Mouse (Mus musculus) lung, embryonic 15.5 days (tissue): Measurements from ENCODE around the gene Mesd. TPM values are rescaled to one million over a fixed set of nuclear protein-coding genes. Genes with fewer than 3 reads are reported as not detected.
A peak's percentile ranks its signal among the peaks of the same experiment; 100 is the strongest.
"Not testable (repeated sequence)": the region's sequence is repeated elsewhere in the genome, so short reads cannot be mapped to it uniquely, and the experiment has no call there.

Experiments used
- ATAC-seq: fragments of 200-750 bp; cut with Nextera tagmentation; 2 replicates; pipeline ENCODE4 v1.8.0; 2017; ENCODE audit warnings: moderate number of reproducible peaks, borderline replicate concordance; ENCODE audit not compliant: low FRiP score, low TSS enrichment; ENCODE audit errors: extremely low read depth
- H3K27ac ChIP-seq: fragments of 300-500 bp; sonication (generic); 2 replicates; pipeline ENCODE4 v1.5.1; 2015; ENCODE audit warnings: moderate library complexity, mild to moderate bottlenecking, inconsistent platforms
- H3K27me3 ChIP-seq: fragments of 300-500 bp; sonication (generic); 2 replicates; pipeline ENCODE4 v1.6.1; 2015; ENCODE audit warnings: inconsistent platforms
- H3K36me3 ChIP-seq: fragments of 300-500 bp; sonication (generic); 2 replicates; pipeline ENCODE4 v1.6.1; 2015; ENCODE audit warnings: inconsistent platforms
- H3K4me1 ChIP-seq: fragments of 300-500 bp; sonication (generic); 2 replicates; pipeline ENCODE4 v1.6.1; 2015; ENCODE audit warnings: inconsistent platforms
- H3K4me2 ChIP-seq: fragments of 300-500 bp; sonication (generic); 2 replicates; pipeline ENCODE4 v1.6.1; 2015; ENCODE audit warnings: inconsistent platforms, mild to moderate bottlenecking, moderate library complexity
- H3K4me3 ChIP-seq: fragments of 300-500 bp; sonication (generic); 2 replicates; pipeline ENCODE4 v1.5.1; 2015; ENCODE audit warnings: mild to moderate bottlenecking, inconsistent platforms
- H3K9ac ChIP-seq: fragments of 300-500 bp; sonication (generic); 2 replicates; pipeline ENCODE4 v1.6.1; 2015; ENCODE audit warnings: inconsistent platforms
- H3K9me3 ChIP-seq: fragments of 300-500 bp; sonication (generic); 2 replicates; pipeline ENCODE4 v1.6.1; 2016; ENCODE audit warnings: inconsistent platforms
- WGBS: fragments of 180-500 bp; shearing (Covaris S2); methylation state at CpG from one replicate; pipeline ENCODE4 v1.1.7; 2015; 5-methylcytosine and 5-hydroxymethylcytosine counted together
- polyA plus RNA-seq: library from polyadenylated mRNA; unstranded; fragments of >200 nt; fragmentation: Nextera tagmentation; extraction: Ambion mirVana; gene quantifications from 2 replicates; pipeline ENCODE4 v1.2.1, GENCODE M21; 2015

Mesd gene
- polyA plus RNA-seq, 1 experiment from 2014 or later = 136 TPM

GRCm38 (mm10) chr7:83883276-83884020, 818 bp upstream of the Mesd start:
- Histone ChIP-seq H3K9ac (peak overlapping the region; percentile 93), H3K27me3 (no peaks in the 10 kb centered on the region), H3K4me1 (peaks cover 52% of the 10 kb centered on the region), H3K36me3 (peaks cover 12% of the 10 kb centered on the region; the same call in 1 of the 2 replicates), H3K27ac (peak overlapping the region; percentile 98), H3K9me3 (no peaks in the 10 kb centered on the region), H3K4me3 (peak overlapping the region; percentile 80), H3K4me2 (peak overlapping the region; percentile 83)
- ATAC-seq = peak; percentile 82
- under 1% methylated on average over 85 of the region's 91 CpGs for WGBS

DNA sequence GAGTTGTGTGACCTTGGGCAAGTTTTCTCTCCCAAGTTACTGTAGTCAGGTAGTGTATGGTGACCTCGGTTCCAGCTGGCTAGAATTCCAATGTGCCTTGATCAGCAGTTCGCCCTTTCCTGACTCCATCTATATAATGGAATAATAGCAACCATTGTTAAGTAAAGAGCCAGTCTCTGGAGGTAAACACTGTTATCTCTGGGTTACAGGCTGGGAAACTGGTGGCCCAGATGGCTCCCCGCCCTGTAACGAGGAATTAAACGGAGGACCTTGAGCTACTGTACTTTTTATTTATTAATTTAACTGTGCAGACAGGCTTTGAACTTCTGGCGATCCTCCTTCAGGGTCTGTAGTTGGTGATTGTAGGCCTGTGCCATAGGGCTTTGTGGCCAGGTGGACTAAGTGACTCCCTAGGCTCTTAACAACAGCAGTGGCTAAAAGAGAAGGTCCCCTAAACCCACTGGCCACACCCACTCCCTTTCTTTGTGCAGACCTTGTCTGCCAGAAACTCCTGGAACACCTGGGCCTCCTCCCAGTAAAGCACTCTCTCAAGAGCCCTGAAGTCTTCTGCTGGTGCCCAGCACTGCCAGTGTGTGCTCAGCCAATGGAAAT, 761 bp downstream of the Mesd start:
- peak overlapping the region; percentile 98 for H3K27ac ChIP-seq
- peaks cover 41% of the 10 kb centered on the region for H3K4me1 ChIP-seq
- ATAC-seq = peak; percentile 5; the same call in 1 of the 2 replicates
- H3K4me3 ChIP-seq = peak overlapping the region; percentile 80
- peaks cover 9% of the 10 kb centered on the region; the same call in 1 of the 2 replicates for H3K36me3 ChIP-seq
- H3K4me2 ChIP-seq = peak overlapping the region; percentile 83
- H3K9me3 ChIP-seq = no peaks in the 10 kb centered on the region
- peak overlapping the region; percentile 93; the same call in 1 of the 2 replicates for H3K9ac ChIP-seq
- no peaks in the 10 kb centered on the region for H3K27me3 ChIP-seq
- 28% methylated on average over 6 of the region's 6 CpGs for WGBS

GRCm38 (mm10) chr7:83885835-83886234, 1.6 kb downstream of the Mesd start:
- Histone ChIP-seq H3K9me3 (no peaks in the 10 kb centered on the region), H3K9ac (no peak overlapping the region), H3K27me3 (no peaks in the 10 kb centered on the region), H3K4me3 (no peak overlapping the region), H3K4me2 (no peak overlapping the region), H3K36me3 (peaks cover 5% of the 10 kb centered on the region; the same call in 1 of the 2 replicates), H3K27ac (peak overlapping the region; percentile 98), H3K4me1 (peaks cover 34% of the 10 kb centered on the region)
- 47% methylated on average over 4 of the region's 4 CpGs for WGBS
- no peak for ATAC-seq

DNA sequence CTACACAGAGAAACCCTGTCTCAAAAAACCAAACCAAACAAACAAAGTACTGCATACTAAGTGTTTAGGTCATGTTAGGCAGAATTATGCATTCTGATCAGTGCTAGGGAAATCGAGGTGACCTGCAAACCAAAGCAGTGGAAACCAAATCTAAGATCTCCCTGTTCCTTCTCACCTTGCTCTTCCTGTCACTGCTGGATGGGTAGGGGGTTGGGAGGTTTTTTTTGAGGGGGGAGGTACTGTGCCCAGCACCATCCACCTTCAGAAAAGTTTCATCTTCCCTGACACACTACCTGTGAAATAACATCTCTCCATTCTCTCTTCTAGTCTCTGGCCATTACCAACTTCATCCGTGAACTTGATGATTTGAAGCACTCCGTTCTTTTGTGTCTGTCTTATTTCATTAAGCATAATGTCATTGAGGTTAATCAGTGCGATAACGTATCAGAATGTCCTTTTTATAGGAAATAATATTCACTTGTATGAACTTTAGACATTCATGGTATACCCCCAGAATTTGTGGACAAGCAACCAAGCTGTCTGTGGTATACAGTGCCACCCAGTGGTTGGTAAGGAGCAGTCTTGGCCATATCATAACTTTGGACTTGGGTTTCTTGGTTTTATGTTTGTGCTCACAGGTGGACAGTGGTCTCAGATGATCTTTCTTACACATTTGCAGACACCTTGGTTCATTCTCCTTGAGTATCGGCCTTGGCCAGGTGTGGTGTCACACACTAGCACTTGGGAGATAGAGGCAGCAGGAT, 2.3 kb downstream of the Mesd start:
- Histone ChIP-seq H3K27me3 (no peaks in the 10 kb centered on the region), H3K9ac (no peak overlapping the region), H3K4me1 (peaks cover 30% of the 10 kb centered on the region), H3K36me3 (peaks cover 4% of the 10 kb centered on the region; the same call in 1 of the 2 replicates), H3K4me3 (no peak overlapping the region), H3K4me2 (no peak overlapping the region), H3K9me3 (no peaks in the 10 kb centered on the region), H3K27ac (peak overlapping the region; percentile 98; the same call in 1 of the 2 replicates)
- ATAC-seq = no peak
- WGBS = 90% methylated on average over 6 of the region's 6 CpGs

DNA sequence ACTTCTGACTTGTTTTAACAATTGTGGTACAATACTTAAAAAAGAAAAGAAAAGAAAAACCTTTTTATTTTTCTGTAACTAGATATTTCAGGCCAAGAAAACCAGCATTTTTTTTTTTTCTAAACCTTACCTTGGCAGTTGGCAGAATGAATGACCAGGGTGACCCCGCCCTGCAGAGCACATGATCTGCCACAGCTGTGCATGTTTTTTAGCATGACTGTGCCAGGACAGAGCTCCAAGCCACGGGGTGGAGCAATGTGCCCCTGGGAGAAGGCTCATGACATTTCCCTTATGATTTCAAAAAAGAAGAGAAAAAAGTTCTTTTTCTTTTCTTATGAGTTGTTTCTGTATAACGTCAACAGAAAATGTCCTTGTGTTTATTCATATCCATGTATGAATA, 5.1 kb downstream of the Mesd start:
- no peak overlapping the region for H3K9ac ChIP-seq
- H3K4me2 ChIP-seq = no peak overlapping the region
- ATAC-seq = no peak
- no peak overlapping the region for H3K4me3 ChIP-seq
- no peaks in the 10 kb centered on the region for H3K27me3 ChIP-seq
- H3K27ac ChIP-seq = no peak overlapping the region
- no peaks in the 10 kb centered on the region for H3K9me3 ChIP-seq
- peaks cover 27% of the 10 kb centered on the region for H3K4me1 ChIP-seq
- 47% methylated on average over 3 of the region's 3 CpGs for WGBS
- H3K36me3 ChIP-seq = no peaks in the 10 kb centered on the region

DNA sequence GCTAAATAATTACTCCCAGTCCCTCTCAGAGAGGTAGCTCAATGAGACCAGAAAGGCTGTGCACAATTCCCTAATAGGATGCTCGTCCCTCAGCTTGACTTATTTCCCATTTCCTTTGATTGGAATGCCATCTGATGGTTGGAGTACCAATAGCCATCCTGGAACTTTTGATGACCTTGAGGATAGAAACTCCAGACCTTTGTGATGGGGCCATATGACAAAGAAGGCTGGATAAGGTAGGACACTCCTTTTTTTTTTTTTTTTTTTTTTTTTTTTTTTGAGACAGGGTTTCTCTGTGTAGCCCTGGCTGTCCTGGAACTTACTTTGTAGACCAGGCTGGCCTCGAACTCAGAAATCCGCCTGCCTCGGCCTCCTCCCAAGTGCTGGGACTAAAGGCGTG, 5.7 kb downstream of the Mesd start:
- not testable (repeated sequence) for H3K27ac ChIP-seq, H3K4me3 ChIP-seq, H3K9me3 ChIP-seq, ATAC-seq, H3K27me3 ChIP-seq, H3K9ac ChIP-seq, H3K36me3 ChIP-seq, H3K4me2 ChIP-seq
- WGBS = 91% methylated on average over 5 of the region's 5 CpGs
- peaks cover 24% of the 10 kb centered on the region for H3K4me1 ChIP-seq

GRCm38 (mm10) chr7:83891433-83892332, 7.4 kb downstream of the Mesd start:
- no peaks in the 10 kb centered on the region for H3K27me3 ChIP-seq
- peak; percentile 100 for ATAC-seq
- peak overlapping the region; percentile 58 for H3K9ac ChIP-seq
- no peaks in the 10 kb centered on the region for H3K9me3 ChIP-seq
- H3K36me3 ChIP-seq = peaks cover 18% of the 10 kb centered on the region
- peak overlapping the region; percentile 55 for H3K4me3 ChIP-seq
- 2% methylated on average over 42 of the region's 44 CpGs for WGBS
- peaks cover 19% of the 10 kb centered on the region for H3K4me1 ChIP-seq
- H3K27ac ChIP-seq = peak overlapping the region; percentile 90
- H3K4me2 ChIP-seq = peak overlapping the region; percentile 58

- 0% methylated on average over 21 of the region's 21 CpGs for WGBS
- Histone ChIP-seq H3K9me3 (no peaks in the 10 kb centered on the region), H3K4me1 (peaks cover 19% of the 10 kb centered on the region), H3K27me3 (no peaks in the 10 kb centered on the region), H3K27ac (peak overlapping the region; percentile 90), H3K36me3 (peaks cover 21% of the 10 kb centered on the region), H3K4me3 (peak overlapping the region; percentile 55), H3K9ac (peak overlapping the region; percentile 58), H3K4me2 (peak overlapping the region; percentile 58)
- ATAC-seq = no peak; the same call in 1 of the 2 replicates
Observed at GRCm38 (mm10) chr7:83892333-83892669, 8.0 kb downstream of the Mesd start.

DNA sequence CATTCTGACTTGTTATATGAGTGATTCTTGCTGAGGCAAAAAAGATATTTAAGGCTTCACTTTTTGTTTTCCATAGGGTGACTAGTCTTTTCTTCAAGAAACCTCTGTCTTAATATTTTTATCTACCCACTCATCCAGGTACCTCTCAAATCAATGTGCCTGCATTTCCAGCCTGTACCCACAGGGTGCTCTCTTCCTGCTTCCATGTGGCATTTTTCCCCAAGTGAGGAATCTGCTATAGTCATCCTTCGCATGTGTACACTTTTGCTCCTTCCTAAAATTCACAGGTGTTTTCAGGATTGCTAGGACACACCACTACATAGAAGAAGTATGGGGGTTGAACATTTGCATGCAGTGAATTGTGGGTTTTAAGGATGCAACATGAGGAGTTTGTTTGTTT, 10.1 kb downstream of the Mesd start:
- peaks cover 19% of the 10 kb centered on the region for H3K4me1 ChIP-seq
- no peak for ATAC-seq

GRCm38 (mm10) chr7:83896077-83896740, 11.9 kb downstream of the Mesd start:
- Histone ChIP-seq H3K9me3 (no peaks in the 10 kb centered on the region), H3K9ac (no peak overlapping the region), H3K4me3 (no peak overlapping the region), H3K27ac (no peak overlapping the region), H3K4me1 (peaks cover 29% of the 10 kb centered on the region), H3K36me3 (peaks cover 55% of the 10 kb centered on the region), H3K4me2 (no peak overlapping the region), H3K27me3 (no peaks in the 10 kb centered on the region)
- ATAC-seq = no peak
- 90% methylated on average over 5 of the region's 5 CpGs for WGBS

More for the DNA sequence above, 10.1 kb downstream of the Mesd start:
- H3K27ac ChIP-seq = no peak overlapping the region
- H3K9me3 ChIP-seq = no peaks in the 10 kb centered on the region
- H3K4me2 ChIP-seq = peak overlapping the region; percentile 58; the same call in 1 of the 2 replicates
- no peaks in the 10 kb centered on the region for H3K27me3 ChIP-seq
- no peak overlapping the region for H3K9ac ChIP-seq
- no peak overlapping the region for H3K4me3 ChIP-seq
- H3K36me3 ChIP-seq = peaks cover 41% of the 10 kb centered on the region
- 95% methylated on average over 1 of the region's 1 CpGs for WGBS

DNA sequence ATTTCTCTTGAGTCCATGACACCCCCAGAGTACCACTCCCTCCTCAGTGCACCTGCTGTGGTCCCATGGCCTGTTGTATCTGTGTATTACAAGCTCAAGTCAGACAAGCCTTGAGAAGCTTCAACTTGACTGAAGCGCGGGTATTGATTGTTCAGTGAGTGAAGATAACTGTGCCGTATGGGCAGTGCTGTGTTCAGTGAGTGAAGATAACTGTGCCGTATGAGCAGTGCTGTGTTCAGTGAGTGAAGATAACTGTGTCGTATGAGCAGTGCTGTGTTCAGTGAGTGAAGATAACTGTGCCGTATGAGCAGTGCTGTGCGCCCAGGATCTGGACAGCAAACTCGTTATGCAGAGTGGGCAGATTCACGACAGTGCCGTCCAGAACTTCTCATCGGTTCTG, 14.0 kb downstream of the Mesd start:
- no peak overlapping the region for H3K9ac ChIP-seq
- no peaks in the 10 kb centered on the region for H3K27me3 ChIP-seq
- no peak overlapping the region for H3K4me2 ChIP-seq
- H3K36me3 ChIP-seq = peaks cover 55% of the 10 kb centered on the region
- H3K9me3 ChIP-seq = no peaks in the 10 kb centered on the region
- H3K4me3 ChIP-seq = no peak overlapping the region
- ATAC-seq = no peak
- peaks cover 37% of the 10 kb centered on the region for H3K4me1 ChIP-seq
- WGBS = 87% methylated on average over 11 of the region's 11 CpGs
- no peak overlapping the region for H3K27ac ChIP-seq
